Mouse (Mus musculus) neural tube, embryonic 13.5 days (tissue): ENCODE results near the gene P2rx1. TPM values are rescaled to one million over a fixed set of nuclear protein-coding genes. Genes with fewer than 3 reads are reported as not detected.

Experiments used
- ATAC-seq: fragments of 200-750 bp; cut with Nextera tagmentation; 2 replicates; pipeline ENCODE4 v1.8.0; 2017; ENCODE audit warnings: low read depth, mild to moderate bottlenecking, moderate TSS enrichment, moderate library complexity
- H3K27ac ChIP-seq: fragments of 300-500 bp; sonication (generic); replicated peaks from 2 replicates; pipeline ENCODE4 v1.5.1; 2015; ENCODE audit warnings: moderate library complexity, mild to moderate bottlenecking, inconsistent platforms
- H3K27me3 ChIP-seq: fragments of 300-500 bp; sonication (generic); 2 replicates; pipeline ENCODE4 v1.6.1; 2015; ENCODE audit warnings: mild to moderate bottlenecking, inconsistent platforms
- H3K36me3 ChIP-seq: fragments of 300-500 bp; sonication (generic); 2 replicates; pipeline ENCODE4 v1.6.1; 2015; ENCODE audit warnings: mild to moderate bottlenecking, inconsistent platforms
- H3K4me1 ChIP-seq: fragments of 300-500 bp; sonication (generic); replicated peaks from 2 replicates; pipeline ENCODE4 v1.6.1; 2015; ENCODE audit warnings: inconsistent platforms
- H3K4me2 ChIP-seq: fragments of 300-500 bp; sonication (generic); 2 replicates; pipeline ENCODE4 v1.6.1; 2015; ENCODE audit warnings: inconsistent platforms, mild to moderate bottlenecking, moderate library complexity
- H3K4me3 ChIP-seq: fragments of 300-500 bp; sonication (generic); 2 replicates; pipeline ENCODE4 v1.5.1; 2015; ENCODE audit warnings: mild to moderate bottlenecking, inconsistent platforms
- H3K9ac ChIP-seq: fragments of 300-500 bp; sonication (generic); 2 replicates; pipeline ENCODE4 v1.6.1; 2015; ENCODE audit warnings: moderate library complexity, mild to moderate bottlenecking, inconsistent platforms
- H3K9me3 ChIP-seq: fragments of 300-500 bp; sonication (generic); 2 replicates; pipeline ENCODE4 v1.6.1; 2016; ENCODE audit warnings: inconsistent platforms
- WGBS: fragments of 180-500 bp; shearing (Covaris S2); methylation state at CpG from one replicate; pipeline ENCODE4 v1.1.7; 2015; 5-methylcytosine and 5-hydroxymethylcytosine counted together
- microRNA-seq: library from miRNA; unstranded; fragments of <30 nt; microRNA quantifications from one replicate; pipeline ENCODE4, GENCODE M21; 2016
- polyA plus RNA-seq: library from polyadenylated mRNA; unstranded; fragments of >200 nt; fragmentation: Nextera tagmentation; extraction: Ambion mirVana; gene quantifications from 2 replicates; pipeline ENCODE4 v1.2.1, GENCODE M21; 2015

Gene P2rx1
- polyA plus RNA-seq, 1 experiment from 2014 or later: 0.38 TPM

- Histone ChIP-seq H3K36me3 (peaks cover 69% of the 10 kb centered on the region), H3K4me3 (no peak overlapping the region), H3K4me2 (no peak overlapping the region), H3K9me3 (no peaks in the 10 kb centered on the region), H3K27ac (no peak overlapping the region), H3K4me1 (no peaks in the 10 kb centered on the region), H3K9ac (no peak overlapping the region), H3K27me3 (no peaks in the 10 kb centered on the region)
- 91% methylated on average over 3 of the region's 3 CpGs for WGBS
- ATAC-seq: no peak
These were observed 60.7 kb downstream of the P2rx1 start for GRCm38 (mm10) chr11:73059630-73060029.

DNA sequence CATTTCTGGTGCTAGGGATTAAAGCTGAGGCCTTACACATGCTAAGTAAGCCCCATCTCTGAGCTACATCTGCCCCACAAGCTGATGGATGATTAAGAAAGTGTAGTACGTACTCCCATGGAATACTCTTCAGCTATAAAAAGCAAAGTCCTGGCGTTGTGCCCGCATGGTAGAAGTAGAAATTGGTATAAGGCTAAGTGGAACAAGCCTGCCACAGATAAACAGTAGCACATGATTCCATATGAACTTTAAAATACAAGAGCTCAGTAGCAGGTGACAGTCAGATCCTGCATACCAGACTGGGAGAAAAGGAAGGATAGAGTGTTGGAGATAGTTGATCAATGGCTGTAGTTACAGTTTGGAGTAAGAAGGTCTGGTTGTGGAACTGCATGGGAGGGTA is 62.5 kb downstream of the P2rx1 start:
- Histone ChIP-seq H3K4me1 (no peaks in the 10 kb centered on the region), H3K36me3 (peaks cover 60% of the 10 kb centered on the region), H3K27ac (no peak overlapping the region), H3K4me3 (no peak overlapping the region), H3K9me3 (no peaks in the 10 kb centered on the region), H3K27me3 (no peaks in the 10 kb centered on the region), H3K9ac (no peak overlapping the region), H3K4me2 (no peak overlapping the region)
- 95% methylated on average over 3 of the region's 3 CpGs for WGBS
- ATAC-seq: no peak

Small RNA genes lying within 50 kb of the gene (microRNA-seq; reads per million reads assigned to microRNA genes)
- not detected for gene Gm44467

Other genes starting within 250 kb of the P2rx1 start
- 6.5 and 7.4 TPM in 2 replicates for gene Cyb5d2, start 203.0 kb upstream of the P2rx1 start, polyA plus RNA-seq
- 12.5 and 12.9 TPM in 2 replicates for gene Zzef1, start 202.9 kb upstream of the P2rx1 start, polyA plus RNA-seq
- gene Atp2a3, start 37.9 kb upstream of the P2rx1 start, polyA plus RNA-seq: 0.80 and 1.3 TPM in 2 replicates
- gene Camkk1, start 19.9 kb downstream of the P2rx1 start, polyA plus RNA-seq: 18.7 and 20.9 TPM in 2 replicates
- 11.6 and 14.1 TPM in 2 replicates for gene Ncbp3, start 48.7 kb downstream of the P2rx1 start, polyA plus RNA-seq
- gene Itgae, start 91.5 kb downstream of the P2rx1 start, polyA plus RNA-seq: 0.14 and 0.17 TPM in 2 replicates
- gene Haspin, start 139.2 kb downstream of the P2rx1 start, polyA plus RNA-seq: 2.9 and 4.8 TPM in 2 replicates
- gene P2rx5, start 161.3 kb downstream of the P2rx1 start, polyA plus RNA-seq: 0.45 and 0.63 TPM in 2 replicates
- 130 and 132 TPM in 2 replicates for gene Emc6, start 177.9 kb downstream of the P2rx1 start, polyA plus RNA-seq
- 190 and 197 TPM in 2 replicates for gene Tax1bp3, start 178.0 kb downstream of the P2rx1 start, polyA plus RNA-seq
- 21.2 and 23.1 TPM in 2 replicates for gene Ctns, start 199.9 kb downstream of the P2rx1 start, polyA plus RNA-seq
- 2.4 and 3.5 TPM in 2 replicates for gene Shpk, start 200.4 kb downstream of the P2rx1 start, polyA plus RNA-seq
- 5.8 and 11.5 TPM in 2 replicates for gene Trpv1, start 235.2 kb downstream of the P2rx1 start, polyA plus RNA-seq